Mouse (Mus musculus) layer of hippocampus, postnatal 14 days (tissue): ENCODE data around the gene Pgam5. TPM values are rescaled to one million over a fixed set of nuclear protein-coding genes. Genes with fewer than 3 reads are reported as not detected.

Experiments
- DNase-seq, 2 experiments: peaks; one replicate each; pipeline ENCODE4 v3.0.0; 2021 to 2022; ENCODE audit warnings: low spot score in 2 of 2, mixed read lengths in 1 of 2
- total RNA-seq, 2 experiments: library from RNA; stranded (reverse); gene quantifications; 2 replicates each; pipeline ENCODE4 v1.2.3; 2021

The Pgam5 gene
- total RNA-seq, 2 experiments from 2014 or later = 64.7 to 68.3 TPM

DNA sequence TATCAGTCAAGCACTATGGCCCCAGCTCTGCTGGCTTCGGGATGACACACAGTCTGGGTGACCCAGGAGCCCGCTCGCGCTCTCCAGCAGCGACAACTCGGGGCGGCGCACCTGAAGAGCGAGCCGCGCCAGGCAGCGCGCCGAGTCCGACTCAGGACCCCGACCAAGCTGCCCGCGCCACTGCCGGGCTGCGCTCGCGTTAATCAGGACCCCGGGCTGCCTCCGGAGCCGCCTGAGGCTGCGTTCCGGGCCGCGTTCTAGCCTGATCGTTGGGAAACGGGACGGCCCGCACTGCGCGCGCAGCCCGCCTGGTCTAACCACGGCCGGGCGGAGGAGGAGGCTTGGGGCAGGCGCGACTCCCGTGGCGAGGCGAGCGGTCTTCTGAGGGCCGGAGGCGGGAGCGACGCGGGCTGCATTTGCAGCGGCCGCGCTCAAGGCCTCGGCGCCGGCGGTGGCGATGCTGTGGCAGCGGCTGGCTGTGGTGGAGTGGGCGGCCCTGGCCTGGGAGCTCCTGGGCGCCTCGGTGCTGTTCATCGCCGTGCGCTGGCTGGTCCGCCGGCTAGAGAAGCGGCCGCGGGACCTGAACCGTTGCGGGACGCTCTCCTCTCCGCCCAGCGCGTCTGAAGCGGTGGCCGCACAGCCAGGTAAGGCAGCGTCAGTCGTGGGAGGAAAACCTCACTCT lies 38.8 kb downstream of the Pgam5 start, which contains the start of gene Ankle2:
Ankle2 (plus strand) TSS at position 225 of the 682 bp plus-strand sequence.
- peak; percentile 90 to 91 for DNase-seq

DNA sequence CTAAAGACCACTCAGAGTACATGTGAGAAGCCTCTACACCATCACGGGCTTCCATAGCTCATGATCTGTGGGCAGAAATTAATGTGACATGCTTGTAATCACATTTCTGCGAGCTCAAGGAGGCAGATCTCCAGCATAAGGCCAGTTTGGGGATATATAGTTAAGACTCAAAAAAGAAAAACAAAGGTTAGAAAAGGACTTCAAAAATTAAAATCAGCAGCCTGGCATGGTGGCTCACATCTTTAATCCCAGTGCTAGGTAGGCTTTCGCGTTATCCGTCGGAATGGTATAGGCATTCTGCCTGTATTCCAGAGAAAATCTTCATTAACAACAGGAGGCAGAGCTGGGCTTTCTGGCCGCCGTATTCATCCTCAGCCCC lies 39.3 kb downstream of the Pgam5 start:
- DNase-seq = no peak

DNA sequence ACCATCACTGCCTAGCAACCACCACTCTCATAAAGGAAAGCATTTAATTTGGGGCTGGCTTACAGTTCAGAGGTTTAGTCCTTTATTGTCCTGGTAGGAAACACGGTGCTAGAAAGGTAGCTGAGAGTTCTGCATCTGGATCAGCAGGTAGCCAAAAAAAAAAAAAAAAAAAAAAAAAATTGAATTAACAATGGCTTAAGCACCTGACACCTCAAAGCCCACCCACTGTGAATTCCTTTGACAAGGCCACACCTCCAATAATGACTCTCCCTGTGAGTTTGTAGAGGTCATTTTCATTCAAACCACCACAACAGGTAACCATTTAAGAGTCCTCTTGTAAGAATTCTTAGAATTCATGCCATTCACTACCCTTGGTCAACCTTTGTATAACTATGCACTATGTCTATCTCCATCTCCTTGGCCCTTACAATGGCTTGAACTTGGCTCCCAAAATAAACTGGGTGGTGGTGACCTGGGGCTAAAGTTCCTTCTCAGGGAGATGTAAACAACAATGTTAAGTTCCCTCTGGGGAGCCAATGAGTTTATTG lies 42.3 kb downstream of the Pgam5 start:
- no peak for DNase-seq

DNA sequence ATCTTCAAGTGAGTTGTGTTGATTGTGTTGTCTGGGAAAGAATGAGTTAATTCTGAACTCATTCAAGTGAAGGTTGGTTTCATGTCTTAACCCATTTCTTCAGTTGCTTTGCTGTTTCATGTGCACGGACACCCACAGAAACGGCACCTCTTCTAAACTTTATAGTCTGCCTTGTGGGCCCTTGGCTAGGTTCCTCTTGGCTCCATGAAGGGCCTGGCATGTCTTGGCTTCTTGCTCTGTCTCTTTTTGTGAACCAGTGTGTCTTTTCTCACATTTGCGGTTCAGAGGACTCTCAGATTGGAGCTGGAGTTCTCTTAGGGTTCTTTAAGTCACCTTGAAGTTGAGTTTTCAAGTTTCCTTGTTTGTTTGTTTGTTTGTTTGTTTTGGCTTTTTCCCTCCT lies 44.7 kb downstream of the Pgam5 start:
- no peak for DNase-seq

DNA sequence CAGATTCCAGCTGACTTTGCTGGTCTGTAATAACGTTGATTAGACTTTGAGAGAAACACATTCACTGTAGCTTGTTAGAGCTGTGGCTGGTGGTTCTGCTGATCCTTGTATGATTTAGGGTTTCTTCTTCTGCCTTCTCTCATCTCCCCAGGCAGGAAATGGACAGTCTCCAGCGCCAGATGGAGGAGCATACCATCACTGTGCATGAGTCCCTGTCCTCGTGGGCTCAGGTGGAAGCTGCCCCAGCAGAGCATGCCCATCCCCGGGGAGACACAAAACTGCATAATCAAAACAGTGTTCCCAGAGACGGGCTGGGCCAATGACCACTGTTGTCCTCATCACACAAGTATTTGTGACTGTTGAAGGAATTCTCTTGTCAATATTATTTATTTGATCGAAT lies 47.0 kb downstream of the Pgam5 start:
- DNase-seq = no peak

DNA sequence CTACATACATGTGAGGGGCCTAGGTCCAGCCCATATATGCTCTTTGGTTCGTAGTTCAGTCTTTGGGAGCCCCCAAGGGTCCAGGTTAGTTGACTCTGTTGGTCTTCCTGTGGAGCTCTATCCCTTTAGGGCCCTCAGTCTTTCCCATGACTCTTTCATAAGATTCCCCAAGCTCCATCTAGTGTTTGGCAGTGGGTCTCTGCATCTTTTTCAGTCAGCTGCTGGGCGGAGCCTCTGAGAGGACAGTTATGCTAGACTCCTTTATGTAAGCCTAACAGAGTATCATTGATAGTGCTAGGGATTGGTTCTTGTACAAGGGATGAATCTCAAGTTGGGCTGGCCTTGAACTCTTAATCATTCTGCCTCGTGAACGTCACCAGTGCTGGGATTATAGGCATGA lies 49.4 kb downstream of the Pgam5 start:
- no peak for DNase-seq

DNA sequence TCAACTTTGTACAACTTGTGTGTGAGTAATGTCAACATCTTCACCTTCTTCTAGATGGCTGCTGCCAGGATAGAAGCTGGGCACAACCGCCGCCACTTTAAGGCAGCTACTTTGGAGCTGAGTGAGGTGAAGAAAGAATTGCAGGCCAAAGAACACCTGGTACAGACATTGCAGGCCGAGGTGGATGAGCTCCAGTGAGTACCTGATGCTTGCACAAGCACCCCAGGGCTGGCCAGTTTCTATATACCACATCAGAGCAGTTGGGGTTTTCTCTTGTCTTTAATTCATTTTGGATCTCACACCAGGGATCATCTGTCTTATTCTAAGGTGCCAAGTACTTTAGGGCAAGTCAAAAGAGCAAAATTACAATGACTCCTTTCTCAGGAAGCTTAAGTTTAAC lies 52.9 kb downstream of the Pgam5 start:
- no peak for DNase-seq

DNA sequence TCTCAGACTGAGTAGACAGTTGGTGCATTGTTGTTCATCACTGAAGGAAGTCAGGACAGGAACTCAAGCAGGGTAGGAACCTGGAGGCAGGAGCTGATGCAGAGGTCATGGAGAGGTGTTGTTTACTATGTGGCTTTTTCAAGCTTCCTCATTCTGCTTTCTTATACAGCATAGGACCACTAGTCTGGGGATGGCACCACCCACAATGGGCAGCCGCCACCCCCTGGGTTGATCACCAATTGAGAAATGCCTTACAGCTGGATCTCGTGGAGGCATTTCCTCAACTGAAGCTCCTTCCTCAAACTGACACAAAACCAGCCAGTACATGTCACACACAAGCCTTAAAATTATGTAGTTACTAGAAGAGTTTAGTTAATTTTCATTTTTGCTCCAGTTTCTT lies 58.4 kb downstream of the Pgam5 start:
- no peak for DNase-seq

Other genes starting within 250 kb of the Pgam5 start
- 1 to 10 TPM; 6.3 to 7.8 TPM for gene Gm17655, start 197.4 kb downstream of the Pgam5 start, total RNA-seq
- gene Gm35315, start 175.5 kb downstream of the Pgam5 start, total RNA-seq = under 1 TPM; 0.48 to 0.62 TPM
- gene Plcxd1, start 169.9 kb downstream of the Pgam5 start, total RNA-seq = 1 to 10 TPM; 2.8 to 3.7 TPM
- 10 to 100 TPM; 76.3 to 84.0 TPM for gene Gtpbp6, start 161.7 kb downstream of the Pgam5 start, total RNA-seq
- gene Zfp605, start 159.8 kb downstream of the Pgam5 start, total RNA-seq = 10 to 100 TPM; 15.5 to 16.5 TPM
- 10 to 100 TPM; 66.3 to 67.1 TPM for gene Chfr, start 134.1 kb downstream of the Pgam5 start, total RNA-seq
- 10 to 100 TPM; 44.1 to 46.2 TPM for gene Golga3, start 93.2 kb downstream of the Pgam5 start, total RNA-seq
- gene Ankle2, start 38.9 kb downstream of the Pgam5 start, total RNA-seq = 10 to 100 TPM; 33.2 to 33.9 TPM
- gene Pxmp2, start 16.3 kb upstream of the Pgam5 start, total RNA-seq = 10 to 100 TPM; 11.2 to 12.0 TPM
- 1 to 10 TPM; 3.4 to 3.9 TPM for gene Pole, start 16.4 kb upstream of the Pgam5 start, total RNA-seq
- under 1 TPM; 0.46 to 0.79 TPM for gene P2rx2, start 73.3 kb upstream of the Pgam5 start, total RNA-seq
- gene Lrcol1, start 74.8 kb upstream of the Pgam5 start, total RNA-seq = not detected
- gene Fbrsl1, start 178.6 kb upstream of the Pgam5 start, total RNA-seq = 10 to 100 TPM; 80.9 to 90.8 TPM